Mouse (Mus musculus) neural tube, embryonic 11.5 days (tissue): Measurements from ENCODE around the gene Furin. TPM values are rescaled to one million over a fixed set of nuclear protein-coding genes. Genes with fewer than 3 reads are reported as not detected.
A peak's percentile ranks its signal among the peaks of the same experiment; 100 is the strongest.

Source experiments
- ATAC-seq: fragments of 200-750 bp; cut with Nextera tagmentation; 2 replicates; pipeline ENCODE4 v1.8.0; 2017; ENCODE audit warnings: moderate number of reproducible peaks, mild to moderate bottlenecking, moderate TSS enrichment, moderate library complexity; ENCODE audit not compliant: insufficient read depth, low FRiP score, low TSS enrichment
- DNase-seq: peaks from one replicate; pipeline ENCODE4 v3.0.0-alpha.2; 2015; ENCODE audit warnings: low spot score
- H3K27ac ChIP-seq: fragments of 300-500 bp; sonication (generic); 2 replicates; pipeline ENCODE4 v1.5.1; 2014; ENCODE audit warnings: low read depth, mild to moderate bottlenecking, low read length
- H3K27me3 ChIP-seq: fragments of 300-500 bp; sonication (generic); 2 replicates; pipeline ENCODE4 v1.6.1; 2014; ENCODE audit warnings: mild to moderate bottlenecking, low read length, mixed read lengths; ENCODE audit not compliant: control insufficient read depth, insufficient read depth
- H3K36me3 ChIP-seq: fragments of 300-500 bp; sonication (generic); 2 replicates; pipeline ENCODE4 v1.6.1; 2014; ENCODE audit warnings: mild to moderate bottlenecking, low read length, moderate library complexity, mixed read lengths; ENCODE audit not compliant: control insufficient read depth, insufficient read depth
- H3K4me1 ChIP-seq: fragments of 300-500 bp; sonication (generic); 2 replicates; pipeline ENCODE4 v1.6.1; 2014; ENCODE audit warnings: low read length, mixed read lengths; ENCODE audit not compliant: control insufficient read depth, insufficient read depth
- H3K4me2 ChIP-seq: fragments of 300-500 bp; sonication (generic); 2 replicates; pipeline ENCODE4 v1.6.1; 2014; ENCODE audit warnings: low read depth, mild to moderate bottlenecking, moderate library complexity
- H3K4me3 ChIP-seq: fragments of 300-500 bp; sonication (generic); 2 replicates; pipeline ENCODE4 v1.5.1; 2014; ENCODE audit warnings: low read depth, low read length
- H3K9ac ChIP-seq: fragments of 300-500 bp; sonication (generic); 2 replicates; pipeline ENCODE4 v1.6.1; 2014; ENCODE audit warnings: mild to moderate bottlenecking, low read length
- H3K9me3 ChIP-seq: fragments of 300-500 bp; sonication (generic); 2 replicates; pipeline ENCODE4 v1.6.1; 2016; ENCODE audit warnings: low read length; ENCODE audit not compliant: control insufficient read depth
- WGBS: fragments of 180-500 bp; shearing (Covaris S2); extraction: QIAGEN DNeasy Blood & Tissue Kit; methylation state at CpG from one replicate; pipeline ENCODE4 v1.1.7; 2014; 5-methylcytosine and 5-hydroxymethylcytosine counted together
- polyA plus RNA-seq: library from polyadenylated mRNA; unstranded; fragments of >200 nt; fragmentation: Nextera tagmentation; extraction: Ambion mirVana; gene quantifications from 2 replicates; pipeline ENCODE4 v1.2.1, GENCODE M21; 2014

The Furin gene
- polyA plus RNA-seq, 1 experiment from 2014 or later: 4.9 TPM

- H3K9me3 ChIP-seq: no peaks in the 10 kb centered on the region
- DNase-seq (peak; percentile 30), ATAC-seq (0 out of 2 replicates have a peak, but pooled peaks have one; percentile 14)
- peaks cover 7% of the 10 kb centered on the region for H3K36me3 ChIP-seq
- H3K27me3 ChIP-seq: no peaks in the 10 kb centered on the region
- no peak overlapping the region for H3K27ac ChIP-seq
- peaks cover 9% of the 10 kb centered on the region for H3K4me1 ChIP-seq
- peak overlapping the region; percentile 22 for H3K4me3 ChIP-seq
- peak overlapping the region; percentile 35 for H3K4me2 ChIP-seq
- WGBS: 27% methylated on average over 16 of the region's 17 CpGs
- peak overlapping the region; percentile 56 for H3K9ac ChIP-seq
Measured at GRCm38 (mm10) chr7:80387033-80387632, 18.1 kb downstream of the Furin start.

- no peak overlapping the region for H3K4me3 ChIP-seq
- ATAC-seq (peak; percentile 83), DNase-seq (peak; percentile 89)
- peak overlapping the region; percentile 56; the same call in 1 of the 2 replicates for H3K9ac ChIP-seq
- 37% methylated on average over 18 of the region's 18 CpGs for whole genome bisulfite sequencing
- no peak overlapping the region for H3K27ac ChIP-seq
- no peaks in the 10 kb centered on the region for H3K9me3 ChIP-seq
- 0 out of 2 replicates have a peak overlapping the region, but pooled peaks have one; percentile 19 for H3K4me2 ChIP-seq
- peaks cover 6% of the 10 kb centered on the region for H3K36me3 ChIP-seq
- H3K27me3 ChIP-seq: no peaks in the 10 kb centered on the region
- peaks cover 9% of the 10 kb centered on the region for H3K4me1 ChIP-seq
Measured at GRCm38 (mm10) chr7:80386235-80386930, 18.9 kb downstream of the Furin start.

- Histone ChIP-seq H3K27ac (no peak overlapping the region), H3K4me1 (peaks cover 9% of the 10 kb centered on the region), H3K9me3 (no peaks in the 10 kb centered on the region), H3K36me3 (no peaks in the 10 kb centered on the region), H3K27me3 (no peaks in the 10 kb centered on the region), H3K4me2 (no peak overlapping the region), H3K9ac (no peak overlapping the region), H3K4me3 (no peak overlapping the region)
- WGBS: 78% methylated on average over 11 of the region's 11 CpGs
- DNase-seq (no peak), ATAC-seq (no peak)
Measured at GRCm38 (mm10) chr7:80382919-80383318, 22.3 kb downstream of the Furin start.

- H3K4me3 ChIP-seq: no peak overlapping the region
- H3K4me2 ChIP-seq: no peak overlapping the region
- H3K27me3 ChIP-seq: no peaks in the 10 kb centered on the region
- no peaks in the 10 kb centered on the region for H3K36me3 ChIP-seq
- no peaks in the 10 kb centered on the region for H3K4me1 ChIP-seq
- no peak for ATAC-seq
- H3K9me3 ChIP-seq: no peaks in the 10 kb centered on the region
- 65% methylated on average over 13 of the region's 13 CpGs for WGBS
- H3K9ac ChIP-seq: no peak overlapping the region
- DNase-seq: no peak
- no peak overlapping the region for H3K27ac ChIP-seq
Measured at GRCm38 (mm10) chr7:80379531-80379930, 25.7 kb downstream of the Furin start.

- DNase-seq (peak; percentile 74), ATAC-seq (no peak)
- Histone ChIP-seq H3K4me3 (no peak overlapping the region), H3K4me2 (no peak overlapping the region), H3K9ac (no peak overlapping the region), H3K27ac (no peak overlapping the region), H3K9me3 (no peaks in the 10 kb centered on the region), H3K27me3 (no peaks in the 10 kb centered on the region), H3K4me1 (no peaks in the 10 kb centered on the region), H3K36me3 (no peaks in the 10 kb centered on the region)
- WGBS: 35% methylated on average over 6 of the region's 6 CpGs
Measured at GRCm38 (mm10) chr7:80377471-80377870, 27.8 kb downstream of the Furin start.

GRCm38 (mm10) chr7:80376192-80376591 lies 29.0 kb downstream of the Furin start:
- WGBS: 77% methylated on average over 10 of the region's 10 CpGs
- no peaks in the 10 kb centered on the region for H3K4me1 ChIP-seq
- H3K36me3 ChIP-seq: no peaks in the 10 kb centered on the region
- H3K9ac ChIP-seq: no peak overlapping the region
- DNase-seq (no peak), ATAC-seq (no peak)
- no peaks in the 10 kb centered on the region for H3K27me3 ChIP-seq
- H3K27ac ChIP-seq: no peak overlapping the region
- no peak overlapping the region for H3K4me2 ChIP-seq
- no peak overlapping the region for H3K4me3 ChIP-seq
- no peaks in the 10 kb centered on the region for H3K9me3 ChIP-seq

- Histone ChIP-seq H3K27me3 (no peaks in the 10 kb centered on the region), H3K36me3 (no peaks in the 10 kb centered on the region), H3K4me2 (no peak overlapping the region), H3K4me1 (no peaks in the 10 kb centered on the region), H3K4me3 (no peak overlapping the region), H3K27ac (no peak overlapping the region), H3K9me3 (no peaks in the 10 kb centered on the region), H3K9ac (no peak overlapping the region)
- WGBS: 88% methylated on average over 9 of the region's 9 CpGs
- DNase-seq (no peak), ATAC-seq (no peak)
Measured at GRCm38 (mm10) chr7:80375376-80376039, 29.7 kb downstream of the Furin start.

- Histone ChIP-seq H3K27me3 (no peaks in the 10 kb centered on the region), H3K36me3 (no peaks in the 10 kb centered on the region), H3K4me2 (no peak overlapping the region), H3K4me3 (no peak overlapping the region), H3K27ac (no peak overlapping the region), H3K4me1 (peaks cover 8% of the 10 kb centered on the region; the same call in 1 of the 2 replicates), H3K9ac (no peak overlapping the region), H3K9me3 (no peaks in the 10 kb centered on the region)
- 84% methylated on average over 3 of the region's 3 CpGs for WGBS
- DNase-seq: no peak
- no peak for ATAC-seq
Measured at GRCm38 (mm10) chr7:80374733-80375132, 30.5 kb downstream of the Furin start.
